Mouse (Mus musculus) embryonic fibroblast, embryonic 13.5 days (primary cell): ENCODE results near the gene Cav3.

Experiments used
- CTCF ChIP-seq: IDR thresholded peaks from 2 replicates; pipeline ENCODE4 v1.5.1; 2011; ENCODE audit warnings: mild to moderate bottlenecking, control low read depth, low read length, moderate library complexity, borderline replicate concordance; ENCODE audit not compliant: insufficient read depth
- POLR2A ChIP-seq: IDR thresholded peaks from 2 replicates; pipeline ENCODE4 v1.6.1; 2011; ENCODE audit warnings: low read depth, mild to moderate bottlenecking, control low read depth, low read length, moderate library complexity

DNA sequence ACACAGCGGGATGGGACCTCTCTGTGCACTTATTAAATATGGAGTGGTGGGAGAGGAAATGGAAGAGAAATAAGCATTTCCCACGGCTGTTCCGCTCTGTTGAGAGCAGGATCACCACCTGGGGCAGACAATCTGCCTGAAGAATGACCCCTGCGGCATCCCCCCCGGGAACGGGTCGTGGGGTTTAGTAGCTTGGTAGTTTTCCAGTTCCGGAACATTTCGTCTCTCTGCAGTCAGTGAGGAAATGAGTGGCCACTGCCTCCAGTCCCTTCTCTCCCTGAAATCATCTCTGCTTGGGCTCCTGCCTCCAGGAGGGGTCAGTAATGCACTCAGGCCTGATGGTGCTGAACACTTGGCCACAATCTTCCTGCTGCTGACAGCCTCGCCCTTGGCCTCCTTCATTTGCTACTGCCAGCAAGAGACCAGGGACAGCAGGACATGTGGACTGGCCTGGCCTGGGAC is 35.3 kb downstream of the Cav3 start:
- TF ChIP-seq CTCF (peak; percentile 22; the same call in 1 of the 2 replicates), POLR2A (no peak)
